Mouse (Mus musculus): ENCODE results near the gene Znhit6. TPM values are rescaled to one million over a fixed set of nuclear protein-coding genes. Genes with fewer than 3 reads are reported as not detected.
A peak's percentile ranks its signal among the peaks of the same experiment; 100 is the strongest.

The Znhit6 gene
- polyA plus RNA-seq, 1 experiment: 11.7 TPM

DNA sequence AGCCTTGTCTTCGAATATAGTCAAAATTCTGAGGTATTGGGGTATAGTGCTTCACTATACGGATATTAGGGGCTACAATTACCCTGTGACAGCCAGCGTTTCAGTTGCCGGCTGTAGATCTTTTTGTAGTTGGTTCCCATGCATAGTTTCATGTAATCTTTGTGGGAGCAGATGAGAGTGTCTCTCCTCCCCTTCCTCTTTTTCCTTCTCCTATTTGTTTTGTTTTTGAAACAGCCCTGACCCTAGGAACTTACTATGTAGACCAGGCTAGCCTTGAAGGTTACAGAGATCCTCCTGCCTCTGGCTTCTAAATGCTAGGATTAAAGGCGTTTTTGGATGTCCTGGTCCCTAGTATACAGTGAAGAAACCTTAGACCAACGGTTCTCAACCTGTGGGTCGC, 665 bp upstream of the Znhit6 start:
- Histone ChIP-seq H3K27ac (ENCODE audit: insufficient read depth, low read length) (no peak overlapping the region), H3K4me3 (ENCODE audit: insufficient read depth, low read length) (no peak overlapping the region; the same call in 1 of the 2 replicates), H3K4me1 (ENCODE audit: control insufficient read depth, insufficient read depth, low read length) (peaks cover 2% of the 10 kb centered on the region; the same call in 1 of the 2 replicates)
- TF ChIP-seq CTCF (IDR thresholded peaks at IDR 0.05; ENCODE audit: extremely low read depth, insufficient read depth, low read length) (no peak), POLR2A (IDR thresholded peaks at IDR 0.05; ENCODE audit: extremely low read depth, insufficient read depth, low read length) (no peak)

DNA sequence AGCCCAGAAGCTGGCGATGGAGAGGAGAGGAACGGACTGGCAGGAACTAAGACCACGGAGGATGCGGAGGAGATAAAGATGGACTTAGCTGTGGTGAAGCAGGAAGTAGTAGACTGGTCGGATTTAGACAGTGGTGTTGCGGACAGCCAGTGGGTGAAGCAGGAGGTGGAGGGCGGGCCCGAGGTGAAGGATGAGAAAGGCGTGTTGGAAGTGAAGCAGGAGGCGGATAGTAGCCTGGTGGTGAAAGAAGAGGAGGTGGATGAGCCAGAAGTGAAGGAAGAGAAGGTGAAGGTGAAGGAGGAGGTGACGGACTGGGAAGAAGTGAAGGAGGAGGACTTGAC, 447 bp downstream of the Znhit6 start:
- TF ChIP-seq POLR2A (IDR thresholded peaks at IDR 0.05; ENCODE audit: extremely low read depth, insufficient read depth, low read length) (no peak), CTCF (IDR thresholded peaks at IDR 0.05; ENCODE audit: extremely low read depth, insufficient read depth, low read length) (no peak)

DNA sequence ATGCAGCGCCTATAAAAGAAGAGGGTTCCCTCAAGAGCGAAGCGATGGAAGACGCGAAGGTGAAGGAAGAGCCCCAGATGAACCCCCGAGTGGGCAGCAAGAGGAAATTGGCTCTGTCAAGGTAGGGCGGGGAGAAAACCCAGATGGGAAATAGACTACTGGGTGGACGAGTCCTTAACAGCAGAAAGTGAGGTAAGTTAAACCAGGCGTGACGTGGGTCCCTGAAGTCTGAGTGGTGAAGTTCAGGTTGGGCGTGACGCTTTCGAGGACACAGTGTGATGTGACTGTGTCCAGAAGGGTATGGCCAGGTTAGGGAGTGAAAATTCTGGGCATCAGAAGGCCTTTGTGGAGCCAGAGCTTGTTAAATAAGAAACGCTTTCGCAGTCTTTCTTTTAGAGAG, 871 bp downstream of the Znhit6 start:
- Histone ChIP-seq H3K27ac (ENCODE audit: insufficient read depth, low read length) (no peak overlapping the region), H3K4me1 (ENCODE audit: control insufficient read depth, insufficient read depth, low read length) (peaks cover 2% of the 10 kb centered on the region; the same call in 1 of the 2 replicates), H3K4me3 (ENCODE audit: insufficient read depth, low read length) (peak overlapping the region; percentile 57)
- TF ChIP-seq CTCF (IDR thresholded peaks at IDR 0.05; ENCODE audit: extremely low read depth, insufficient read depth, low read length): no peak
- TF ChIP-seq POLR2A (IDR thresholded peaks at IDR 0.05; ENCODE audit: extremely low read depth, insufficient read depth, low read length): no peak

More for the DNA sequence above, 447 bp downstream of the Znhit6 start:
- Histone ChIP-seq H3K4me1 (ENCODE audit: control insufficient read depth, insufficient read depth, low read length) (peaks cover 2% of the 10 kb centered on the region; the same call in 1 of the 2 replicates), H3K27ac (ENCODE audit: insufficient read depth, low read length) (no peak overlapping the region), H3K4me3 (ENCODE audit: insufficient read depth, low read length) (peak overlapping the region; percentile 57)

DNA sequence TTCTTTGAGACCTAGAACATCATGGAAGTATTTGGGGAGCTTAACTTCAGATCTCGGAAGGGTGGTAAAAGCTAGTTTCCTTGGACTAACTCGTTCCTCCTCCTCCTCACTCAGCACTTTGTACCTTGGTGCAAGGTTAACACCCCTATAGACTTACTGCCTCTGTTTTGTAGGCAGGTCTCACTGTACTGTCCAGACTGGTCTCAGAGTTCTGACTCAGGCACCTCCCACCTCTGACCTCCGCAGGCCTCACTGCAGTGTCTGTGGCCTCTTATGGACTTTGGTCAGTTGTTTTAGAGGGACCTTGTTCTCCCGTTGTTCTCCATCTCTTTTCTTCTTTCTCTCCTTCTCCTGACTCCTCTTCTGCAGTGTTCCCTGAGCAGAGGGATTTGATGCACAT, 7.0 kb downstream of the Znhit6 start:
- no peaks in the 10 kb centered on the region for H3K4me1 ChIP-seq (ENCODE audit: control insufficient read depth, insufficient read depth, low read length)
- TF ChIP-seq POLR2A (IDR thresholded peaks at IDR 0.05; ENCODE audit: extremely low read depth, insufficient read depth, low read length) (no peak), CTCF (IDR thresholded peaks at IDR 0.05; ENCODE audit: extremely low read depth, insufficient read depth, low read length) (no peak)
- no peak overlapping the region for H3K4me3 ChIP-seq (ENCODE audit: insufficient read depth, low read length)
- H3K27ac ChIP-seq (ENCODE audit: insufficient read depth, low read length): no peak overlapping the region

DNA sequence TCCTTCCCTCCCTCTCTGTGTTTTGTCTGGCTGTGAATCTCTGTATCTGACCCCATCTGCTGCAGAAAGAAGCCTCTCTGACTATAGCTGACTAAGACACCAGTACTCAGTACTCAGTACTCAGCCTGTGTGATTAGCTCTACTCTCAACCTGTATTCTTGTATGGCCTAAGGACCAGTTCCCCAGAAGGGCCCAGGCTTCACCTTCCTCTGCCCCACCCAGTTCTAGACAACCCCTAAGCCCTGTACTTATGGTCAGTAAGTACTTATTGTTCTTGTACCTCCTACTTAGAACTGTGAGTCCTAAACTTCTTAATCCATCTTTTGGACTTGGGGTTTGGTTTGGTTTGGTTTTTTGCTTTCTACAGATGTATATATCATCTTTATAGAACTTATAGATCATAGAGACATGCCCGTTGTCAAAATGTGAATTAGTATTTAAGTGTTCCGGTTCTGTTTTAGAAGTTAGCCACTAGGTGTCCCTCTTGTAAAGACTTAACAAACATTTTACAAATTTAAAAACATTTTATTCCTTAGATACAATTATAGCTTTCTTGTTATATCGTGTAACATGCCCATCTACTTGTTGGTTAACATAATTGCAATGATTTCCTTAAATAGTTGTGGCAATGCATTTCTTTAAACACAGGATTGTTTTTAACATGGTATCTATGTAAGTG, 7.7 kb downstream of the Znhit6 start:
- TF ChIP-seq POLR2A (IDR thresholded peaks at IDR 0.05; ENCODE audit: extremely low read depth, insufficient read depth, low read length) (no peak), CTCF (IDR thresholded peaks at IDR 0.05; ENCODE audit: extremely low read depth, insufficient read depth, low read length) (no peak)
- H3K27ac ChIP-seq (ENCODE audit: insufficient read depth, low read length): no peak overlapping the region
- no peak overlapping the region for H3K4me3 ChIP-seq (ENCODE audit: insufficient read depth, low read length)
- no peaks in the 10 kb centered on the region for H3K4me1 ChIP-seq (ENCODE audit: control insufficient read depth, insufficient read depth, low read length)

DNA sequence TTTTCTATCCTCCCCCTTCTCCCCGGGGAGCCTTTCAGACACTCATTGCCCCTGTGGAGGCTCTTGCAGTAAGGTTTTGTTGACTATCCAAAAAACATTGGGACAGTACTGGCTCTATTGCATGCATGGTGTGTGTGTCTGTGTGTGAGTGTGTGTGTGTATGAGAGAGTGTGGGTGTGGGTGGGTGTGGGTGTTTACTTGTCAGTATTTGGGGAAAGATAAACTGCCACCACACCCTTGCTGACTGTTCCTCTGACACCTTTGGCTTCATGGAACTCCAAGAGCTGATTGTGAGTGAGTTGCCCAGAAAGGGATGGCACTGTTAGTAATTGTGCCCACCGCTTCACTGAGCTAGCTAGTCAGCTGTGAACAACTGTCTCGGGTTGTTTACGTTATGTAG, 14.6 kb downstream of the Znhit6 start:
- Histone ChIP-seq H3K4me1 (ENCODE audit: control insufficient read depth, insufficient read depth, low read length) (no peaks in the 10 kb centered on the region), H3K27ac (ENCODE audit: insufficient read depth, low read length) (no peak overlapping the region), H3K4me3 (ENCODE audit: insufficient read depth, low read length) (no peak overlapping the region)
- TF ChIP-seq CTCF (IDR thresholded peaks at IDR 0.05; ENCODE audit: extremely low read depth, insufficient read depth, low read length) (no peak), POLR2A (IDR thresholded peaks at IDR 0.05; ENCODE audit: extremely low read depth, insufficient read depth, low read length) (no peak)

DNA sequence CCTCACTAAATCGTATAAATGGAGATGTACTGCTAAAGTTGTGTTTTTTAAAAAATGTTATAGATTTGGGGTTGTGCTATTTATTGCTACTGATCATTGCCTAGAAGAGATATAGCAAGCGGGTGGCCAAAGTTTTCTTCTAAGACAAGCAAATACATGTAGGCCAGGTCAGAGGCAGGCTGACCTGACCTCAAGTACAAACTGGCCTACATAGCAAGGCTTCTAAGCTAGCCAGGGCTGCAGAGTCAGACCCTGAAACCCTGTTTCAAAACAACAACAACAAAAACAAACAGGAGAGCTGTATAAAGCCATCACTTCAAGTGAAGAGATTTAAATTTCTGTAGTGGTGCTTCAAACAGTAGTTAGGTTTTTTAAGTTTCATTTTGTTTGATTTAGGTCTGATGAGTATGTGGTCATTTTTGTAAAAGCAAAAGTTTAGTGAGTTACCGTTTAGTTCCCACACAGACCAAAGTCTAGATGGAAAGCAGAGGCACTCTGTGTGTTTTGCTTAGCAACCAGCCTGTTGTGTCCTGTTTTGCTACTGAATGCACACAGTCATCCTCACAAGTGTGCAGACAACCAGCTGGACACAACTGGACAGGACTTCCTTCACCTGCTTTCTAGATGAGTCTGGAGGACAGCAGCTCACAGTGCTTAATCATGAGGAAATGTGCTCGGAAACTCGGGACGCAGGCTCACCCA, 16.0 kb downstream of the Znhit6 start:
- Histone ChIP-seq H3K4me3 (ENCODE audit: insufficient read depth, low read length) (no peak overlapping the region), H3K27ac (ENCODE audit: insufficient read depth, low read length) (no peak overlapping the region), H3K4me1 (ENCODE audit: control insufficient read depth, insufficient read depth, low read length) (no peaks in the 10 kb centered on the region)
- TF ChIP-seq CTCF (IDR thresholded peaks at IDR 0.05; ENCODE audit: extremely low read depth, insufficient read depth, low read length): no peak
- TF ChIP-seq POLR2A (IDR thresholded peaks at IDR 0.05; ENCODE audit: extremely low read depth, insufficient read depth, low read length): no peak

DNA sequence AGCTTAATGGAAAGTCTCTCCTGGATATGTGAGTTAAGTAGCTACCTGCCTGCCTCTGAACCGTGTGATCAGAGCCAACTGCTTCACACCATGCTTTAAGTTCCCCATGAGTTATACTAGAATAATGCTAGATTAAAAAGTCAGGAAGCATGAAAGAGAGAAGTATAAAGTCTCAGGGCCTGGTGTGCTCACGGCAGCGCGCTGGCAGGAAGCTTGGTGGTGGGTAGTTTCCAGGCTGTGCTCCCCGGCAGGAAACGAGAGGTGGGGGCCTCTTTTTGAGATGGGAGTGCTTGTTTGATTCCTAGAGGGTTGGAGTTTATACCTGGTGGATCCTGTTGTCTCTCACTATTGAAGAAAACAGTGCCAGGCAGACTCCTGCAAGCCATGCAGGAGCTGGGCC, 19.3 kb downstream of the Znhit6 start:
- H3K27ac ChIP-seq (ENCODE audit: insufficient read depth, low read length): no peak overlapping the region
- H3K4me1 ChIP-seq (ENCODE audit: control insufficient read depth, insufficient read depth, low read length): no peaks in the 10 kb centered on the region
- no peak overlapping the region for H3K4me3 ChIP-seq (ENCODE audit: insufficient read depth, low read length)
- TF ChIP-seq POLR2A (IDR thresholded peaks at IDR 0.05; ENCODE audit: extremely low read depth, insufficient read depth, low read length) (no peak), CTCF (IDR thresholded peaks at IDR 0.05; ENCODE audit: extremely low read depth, insufficient read depth, low read length) (no peak)

DNA sequence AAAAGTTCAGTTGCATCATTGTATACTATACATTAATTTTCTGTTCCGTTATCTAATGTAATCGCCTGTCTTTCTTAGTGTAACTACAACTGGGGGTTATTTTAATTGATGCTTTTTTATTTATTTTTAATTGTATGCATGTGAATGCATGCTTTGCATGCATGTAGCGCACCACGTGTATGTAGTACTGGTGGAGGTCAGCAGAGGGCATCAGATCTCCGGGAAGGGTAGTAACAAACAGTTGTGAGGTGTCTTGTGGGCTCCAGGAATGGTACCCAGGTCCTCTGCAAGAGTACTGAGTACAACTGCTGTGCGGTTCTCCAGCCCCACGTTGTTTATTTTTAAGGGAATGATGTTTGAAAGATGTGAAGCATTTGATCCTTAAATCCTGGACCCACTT, 23.1 kb downstream of the Znhit6 start:
- TF ChIP-seq POLR2A (IDR thresholded peaks at IDR 0.05; ENCODE audit: extremely low read depth, insufficient read depth, low read length) (no peak), CTCF (IDR thresholded peaks at IDR 0.05; ENCODE audit: extremely low read depth, insufficient read depth, low read length) (no peak)
- Histone ChIP-seq H3K27ac (ENCODE audit: insufficient read depth, low read length) (no peak overlapping the region), H3K4me1 (ENCODE audit: control insufficient read depth, insufficient read depth, low read length) (no peaks in the 10 kb centered on the region), H3K4me3 (ENCODE audit: insufficient read depth, low read length) (no peak overlapping the region)

DNA sequence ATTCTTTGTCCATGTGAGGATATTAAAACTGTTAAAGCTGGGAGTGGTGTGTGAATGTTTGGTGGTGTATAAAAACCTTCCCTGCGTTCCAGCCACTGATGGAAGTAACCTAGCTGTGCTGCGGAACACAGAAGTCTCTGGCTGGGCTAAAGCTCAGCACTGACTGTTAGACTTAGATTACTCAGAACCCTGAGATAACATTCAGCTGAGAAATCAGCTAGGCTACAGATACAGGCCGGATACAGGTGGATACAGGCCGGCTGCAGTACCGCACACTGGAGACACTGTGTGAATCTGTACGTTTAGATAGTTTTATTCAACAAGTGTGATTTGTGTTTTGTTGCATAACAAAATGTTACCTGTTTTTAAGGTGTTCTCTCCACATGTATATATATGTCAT, 24.8 kb downstream of the Znhit6 start:
- H3K4me1 ChIP-seq (ENCODE audit: control insufficient read depth, insufficient read depth, low read length): no peaks in the 10 kb centered on the region
- TF ChIP-seq POLR2A (IDR thresholded peaks at IDR 0.05; ENCODE audit: extremely low read depth, insufficient read depth, low read length) (no peak), CTCF (IDR thresholded peaks at IDR 0.05; ENCODE audit: extremely low read depth, insufficient read depth, low read length) (no peak)
- H3K4me3 ChIP-seq (ENCODE audit: insufficient read depth, low read length): no peak overlapping the region
- H3K27ac ChIP-seq (ENCODE audit: insufficient read depth, low read length): no peak overlapping the region
